Mouse (Mus musculus) heart, embryonic 11.5 days (tissue): ENCODE data around the gene Tecpr2. TPM values are rescaled to one million over a fixed set of nuclear protein-coding genes. Genes with fewer than 3 reads are reported as not detected.

ENCODE experiments used
- ATAC-seq: fragments of 200-750 bp; cut with Nextera tagmentation; replicated peaks from 2 replicates; pipeline ENCODE4 v1.8.0; 2017; ENCODE audit warnings: moderate library complexity; ENCODE audit not compliant: insufficient number of reproducible peaks, low FRiP score, low TSS enrichment
- H3K27ac ChIP-seq: fragments of 300-500 bp; sonication (generic); 2 replicates; pipeline ENCODE4 v1.5.1; 2014; ENCODE audit warnings: mild to moderate bottlenecking, low read depth, low read length
- H3K27me3 ChIP-seq: fragments of 300-500 bp; sonication (generic); 2 replicates; pipeline ENCODE4 v1.6.1; 2014; ENCODE audit warnings: mild to moderate bottlenecking, low read length, mixed read lengths; ENCODE audit not compliant: control insufficient read depth, insufficient read depth
- H3K36me3 ChIP-seq: fragments of 300-500 bp; sonication (generic); 2 replicates; pipeline ENCODE4 v1.6.1; 2014; ENCODE audit warnings: mild to moderate bottlenecking, low read length, moderate library complexity, mixed read lengths; ENCODE audit not compliant: control insufficient read depth, insufficient read depth
- H3K4me1 ChIP-seq: fragments of 300-500 bp; sonication (generic); 2 replicates; pipeline ENCODE4 v1.6.1; 2014; ENCODE audit warnings: low read length; ENCODE audit not compliant: control insufficient read depth, insufficient read depth
- H3K4me2 ChIP-seq: fragments of 300-500 bp; sonication (generic); 2 replicates; pipeline ENCODE4 v1.6.1; 2014; ENCODE audit warnings: mild to moderate bottlenecking, moderate library complexity
- H3K4me3 ChIP-seq: fragments of 300-500 bp; sonication (generic); 2 replicates; pipeline ENCODE4 v1.5.1; 2014; ENCODE audit warnings: low read depth, low read length
- H3K9ac ChIP-seq: fragments of 300-500 bp; sonication (generic); 2 replicates; pipeline ENCODE4 v1.6.1; 2014; ENCODE audit warnings: mild to moderate bottlenecking, low read depth, low read length, moderate library complexity
- H3K9me3 ChIP-seq: fragments of 300-500 bp; sonication (generic); replicated peaks from 2 replicates; pipeline ENCODE4 v1.6.1; 2016; ENCODE audit warnings: low read length; ENCODE audit not compliant: control insufficient read depth
- WGBS: fragments of 180-500 bp; shearing (Covaris S2); extraction: QIAGEN DNeasy Blood & Tissue Kit; methylation state at CpG from one replicate; pipeline ENCODE4 v1.1.7; 2014; ENCODE audit not compliant: insufficient replicate concordance; 5-methylcytosine and 5-hydroxymethylcytosine counted together
- polyA plus RNA-seq: library from polyadenylated mRNA; unstranded; fragments of >200 nt; fragmentation: Nextera tagmentation; extraction: Ambion mirVana; gene quantifications from 2 replicates; pipeline ENCODE4 v1.2.1, GENCODE M21; 2014

The Tecpr2 gene
- polyA plus RNA-seq, 1 experiment from 2014 or later: 2.5 TPM

GRCm38 (mm10) chr12:110885251-110885650 is 3.8 kb upstream of the Tecpr2 start:
- H3K4me1 ChIP-seq: peaks cover 10% of the 10 kb centered on the region; the same call in 1 of the 2 replicates
- H3K9me3 ChIP-seq: no peaks in the 10 kb centered on the region
- WGBS: 86% methylated on average over 2 of the region's 2 CpGs
- no peak overlapping the region for H3K9ac ChIP-seq
- H3K36me3 ChIP-seq: peaks cover 12% of the 10 kb centered on the region
- H3K27me3 ChIP-seq: no peaks in the 10 kb centered on the region
- no peak overlapping the region for H3K27ac ChIP-seq
- H3K4me2 ChIP-seq: no peak overlapping the region
- no peak overlapping the region for H3K4me3 ChIP-seq
- no peak for ATAC-seq

- Histone ChIP-seq H3K4me1 (peaks cover 10% of the 10 kb centered on the region; the same call in 1 of the 2 replicates), H3K9me3 (no peaks in the 10 kb centered on the region), H3K27me3 (no peaks in the 10 kb centered on the region), H3K27ac (no peak overlapping the region), H3K36me3 (no peaks in the 10 kb centered on the region), H3K9ac (peak overlapping the region; percentile 83), H3K4me3 (peak overlapping the region; percentile 82), H3K4me2 (peak overlapping the region; percentile 93)
- no peak for ATAC-seq
- 37% methylated on average over 12 of the region's 12 CpGs for WGBS
Measured at GRCm38 (mm10) chr12:110888106-110888505, 958 bp upstream of the Tecpr2 start.

- Histone ChIP-seq H3K27ac (no peak overlapping the region), H3K4me3 (peak overlapping the region; percentile 82), H3K4me1 (peaks cover 10% of the 10 kb centered on the region; the same call in 1 of the 2 replicates), H3K9me3 (no peaks in the 10 kb centered on the region), H3K27me3 (no peaks in the 10 kb centered on the region), H3K9ac (peak overlapping the region; percentile 83), H3K36me3 (no peaks in the 10 kb centered on the region), H3K4me2 (peak overlapping the region; percentile 93)
- under 1% methylated on average over 25 of the region's 25 CpGs for WGBS
- ATAC-seq: peak; percentile 40
Measured at GRCm38 (mm10) chr12:110888606-110889005, 458 bp upstream of the Tecpr2 start.

- Histone ChIP-seq H3K9me3 (no peaks in the 10 kb centered on the region), H3K4me2 (no peak overlapping the region), H3K27me3 (no peaks in the 10 kb centered on the region), H3K9ac (no peak overlapping the region), H3K4me3 (no peak overlapping the region), H3K4me1 (peaks cover 10% of the 10 kb centered on the region; the same call in 1 of the 2 replicates), H3K27ac (no peak overlapping the region), H3K36me3 (no peaks in the 10 kb centered on the region)
- no peak for ATAC-seq
- 91% methylated on average over 1 of the region's 1 CpGs for WGBS
Measured at GRCm38 (mm10) chr12:110891887-110892286, 2.8 kb downstream of the Tecpr2 start.

- Histone ChIP-seq H3K9ac (no peak overlapping the region), H3K27me3 (no peaks in the 10 kb centered on the region), H3K4me2 (no peak overlapping the region), H3K4me3 (no peak overlapping the region), H3K36me3 (no peaks in the 10 kb centered on the region), H3K4me1 (no peaks in the 10 kb centered on the region), H3K27ac (no peak overlapping the region), H3K9me3 (no peaks in the 10 kb centered on the region)
- no peak for ATAC-seq
- WGBS: 74% methylated on average over 4 of the region's 4 CpGs
Measured at GRCm38 (mm10) chr12:110902106-110902505, 13.0 kb downstream of the Tecpr2 start.

DNA sequence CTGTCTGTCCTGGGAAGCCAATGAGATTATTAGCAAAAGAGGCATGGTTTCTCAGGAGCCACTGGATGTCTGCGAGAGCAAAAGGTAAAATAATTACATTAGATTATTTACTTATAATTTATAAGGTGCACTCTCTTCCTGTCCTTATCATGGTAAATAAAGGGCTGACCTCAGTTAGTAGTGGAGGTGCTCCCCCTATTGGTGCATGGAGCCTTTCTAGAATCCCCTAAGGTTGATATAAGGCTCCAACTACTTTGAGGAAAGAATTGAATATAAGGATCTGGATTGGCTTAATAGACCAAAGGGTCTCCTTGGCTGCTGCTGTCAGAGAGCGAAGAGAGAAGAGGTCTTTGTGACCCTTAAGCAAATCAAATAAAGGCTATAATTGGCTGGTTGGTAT is 14.5 kb downstream of the Tecpr2 start:
- Histone ChIP-seq H3K4me3 (no peak overlapping the region), H3K27me3 (no peaks in the 10 kb centered on the region), H3K27ac (no peak overlapping the region), H3K36me3 (no peaks in the 10 kb centered on the region), H3K9me3 (no peaks in the 10 kb centered on the region), H3K4me2 (no peak overlapping the region), H3K9ac (no peak overlapping the region), H3K4me1 (no peaks in the 10 kb centered on the region)
- WGBS: 87% methylated on average over 2 of the region's 2 CpGs
- ATAC-seq: no peak

DNA sequence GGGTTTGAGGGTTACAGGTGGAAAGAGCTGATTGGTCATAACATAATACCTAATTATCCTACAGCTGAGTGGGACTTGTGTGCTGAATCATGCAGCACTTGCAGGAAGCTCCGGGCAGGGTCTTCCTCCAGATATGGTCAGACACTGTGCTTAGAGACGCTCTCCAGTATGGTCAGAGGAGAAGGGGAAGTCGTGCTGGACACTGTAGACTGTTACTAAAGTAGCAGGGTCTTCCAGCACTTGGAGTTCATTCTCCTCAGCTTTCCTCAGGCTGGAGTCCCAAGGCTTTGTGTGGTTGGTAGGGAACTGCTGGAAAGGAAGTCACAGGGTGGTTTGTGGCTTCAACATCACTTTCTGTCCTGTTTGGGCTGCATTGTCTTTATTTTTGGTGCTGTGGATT is 18.8 kb downstream of the Tecpr2 start:
- Histone ChIP-seq H3K4me2 (no peak overlapping the region), H3K9me3 (no peaks in the 10 kb centered on the region), H3K36me3 (no peaks in the 10 kb centered on the region), H3K4me3 (no peak overlapping the region), H3K9ac (no peak overlapping the region), H3K27me3 (no peaks in the 10 kb centered on the region), H3K4me1 (no peaks in the 10 kb centered on the region), H3K27ac (no peak overlapping the region)
- no peak for ATAC-seq
- 52% methylated on average over 3 of the region's 3 CpGs for WGBS

GRCm38 (mm10) chr12:110909962-110910361 is 20.9 kb downstream of the Tecpr2 start:
- 93% methylated on average over 2 of the region's 2 CpGs for WGBS
- no peaks in the 10 kb centered on the region for H3K27me3 ChIP-seq
- no peak overlapping the region for H3K27ac ChIP-seq
- no peaks in the 10 kb centered on the region for H3K9me3 ChIP-seq
- H3K4me2 ChIP-seq: no peak overlapping the region
- ATAC-seq: no peak
- H3K9ac ChIP-seq: no peak overlapping the region
- H3K4me3 ChIP-seq: no peak overlapping the region
- H3K4me1 ChIP-seq: no peaks in the 10 kb centered on the region
- no peaks in the 10 kb centered on the region for H3K36me3 ChIP-seq

DNA sequence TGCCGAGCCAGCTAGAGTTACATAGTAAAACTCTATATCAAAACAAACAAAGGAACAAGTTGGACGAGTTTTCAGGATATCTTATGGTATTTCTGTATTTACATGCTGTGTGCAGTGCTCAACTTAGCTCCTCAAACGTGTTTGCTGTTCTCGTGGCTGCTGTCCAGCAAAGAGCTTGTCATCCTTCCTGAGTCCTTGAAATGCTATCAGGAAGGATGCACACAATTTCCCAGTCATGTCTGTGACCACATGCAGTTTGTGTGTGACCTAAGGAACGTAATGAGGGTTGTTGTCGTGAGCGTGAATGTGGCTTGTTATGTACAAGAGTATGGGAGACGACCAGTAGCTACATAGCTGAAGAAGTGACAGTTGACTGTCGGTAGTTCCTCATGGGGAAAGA is 26.7 kb downstream of the Tecpr2 start:
- ATAC-seq: no peak
- 83% methylated on average over 9 of the region's 9 CpGs for WGBS
- no peak overlapping the region for H3K27ac ChIP-seq

More for the DNA sequence above, 26.7 kb downstream of the Tecpr2 start:
- no peak overlapping the region for H3K9ac ChIP-seq
- H3K4me3 ChIP-seq: no peak overlapping the region
- H3K4me1 ChIP-seq: no peaks in the 10 kb centered on the region
- no peaks in the 10 kb centered on the region for H3K9me3 ChIP-seq
- peaks cover 3% of the 10 kb centered on the region for H3K36me3 ChIP-seq
- H3K4me2 ChIP-seq: no peak overlapping the region
- no peaks in the 10 kb centered on the region for H3K27me3 ChIP-seq
